Mouse (Mus musculus) v-Abl transformed pro-B cells (cell line): ENCODE data around the gene Slc25a10.

Experiments used
- in situ Hi-C, 2 experiments: fragments of 400-800 bp; cut with MboI; formaldehyde crosslinking; loops; one replicate each; pipeline ENCODE4 v1.15.1; 2025; ENCODE audit not compliant: unreplicated experiment in 2 of 2

Gene Slc25a10

DNA sequence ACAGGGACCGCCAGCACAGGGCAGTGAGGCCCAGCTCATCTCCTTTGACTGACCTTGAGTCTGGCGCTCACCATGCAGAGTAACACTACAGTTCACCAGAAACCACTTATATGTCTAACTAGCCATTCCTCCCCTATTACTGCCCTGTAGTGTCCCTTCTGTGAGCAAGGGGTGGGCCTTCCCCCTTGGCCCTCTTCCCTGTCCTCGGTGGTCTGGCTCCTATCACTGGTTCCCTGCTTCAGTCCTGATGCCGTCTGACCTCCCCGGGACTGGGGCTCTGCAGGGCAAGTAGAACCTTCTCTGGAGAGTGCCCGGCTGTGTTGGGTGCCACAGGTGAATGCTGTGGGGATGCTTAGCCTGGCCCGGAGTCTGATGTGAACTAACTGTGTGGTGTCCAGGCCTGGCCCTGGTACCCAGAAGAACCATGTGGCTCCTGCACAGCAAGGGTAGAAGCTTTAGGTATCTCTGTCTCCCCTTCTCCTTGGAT lies 8.1 kb upstream of the Slc25a10 start:
- in situ Hi-C loops, result loop anchor here (10.0 kb wide), 1 partner anchor 291 kb away; no protein-coding TSS in a partner anchor

DNA sequence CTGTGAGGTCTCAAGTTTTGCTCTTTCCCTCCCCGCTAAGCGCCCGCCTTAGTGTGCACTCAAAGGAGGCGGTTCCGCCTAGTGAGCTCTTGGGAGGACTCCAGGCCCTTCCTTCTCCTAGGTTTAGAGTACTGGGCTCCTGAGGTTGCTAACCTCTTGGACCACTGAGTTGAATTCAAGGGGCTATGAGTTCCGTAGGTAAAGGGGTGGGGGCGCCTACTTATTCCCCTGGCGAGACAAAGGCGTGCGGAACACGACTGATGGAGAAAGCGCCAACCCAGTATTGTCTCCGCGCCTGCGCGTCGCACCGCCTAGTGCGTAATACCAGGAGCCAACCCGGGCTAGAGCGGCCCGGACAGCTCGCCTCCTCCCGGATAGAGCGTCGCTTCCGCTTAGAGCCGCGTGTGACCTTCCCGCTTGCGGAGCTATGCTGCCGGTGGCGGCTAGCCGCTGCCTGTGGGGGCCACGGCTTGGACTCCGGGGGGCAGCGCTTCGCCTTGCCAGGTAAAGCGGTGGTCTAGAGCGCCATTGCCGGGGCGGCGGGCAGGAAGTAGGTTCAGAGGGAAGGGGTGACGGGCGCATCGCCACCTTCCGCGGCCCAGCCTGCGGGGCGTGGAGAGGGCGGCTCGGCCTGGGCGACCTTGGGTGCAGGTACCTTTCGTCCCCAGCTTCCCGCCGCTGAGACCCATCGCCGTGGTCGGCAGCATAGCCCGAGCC lies 7.2 kb upstream of the Slc25a10 start, which contains the start of gene Mrpl12:
TSS of gene Mrpl12 (plus strand) at position 349 of the 717 bp plus-strand sequence.
- in situ Hi-C loops, result loop anchor here (10.0 kb wide), 1 partner anchor 290 kb away; no protein-coding TSS in a partner anchor

GRCm38 (mm10) chr11:120485251-120485650 lies 6.4 kb upstream of the Slc25a10 start:
- in situ Hi-C loops, result loop anchor here (5.0 to 10.0 kb wide), 3 partner anchors 92 to 290 kb away; partner anchors contain the start of genes Cenpx (in 1 of the 2) and Lrrc45 (in 1 of the 2)

- in situ Hi-C loops, result loop anchor here (5.0 to 10.0 kb wide), 3 partner anchors 89 to 286 kb away; partner anchors contain the start of genes Cenpx (in 1 of the 2) and Lrrc45 (in 1 of the 2)
Measured at GRCm38 (mm10) chr11:120488516-120488915, 3.1 kb upstream of the Slc25a10 start.

DNA sequence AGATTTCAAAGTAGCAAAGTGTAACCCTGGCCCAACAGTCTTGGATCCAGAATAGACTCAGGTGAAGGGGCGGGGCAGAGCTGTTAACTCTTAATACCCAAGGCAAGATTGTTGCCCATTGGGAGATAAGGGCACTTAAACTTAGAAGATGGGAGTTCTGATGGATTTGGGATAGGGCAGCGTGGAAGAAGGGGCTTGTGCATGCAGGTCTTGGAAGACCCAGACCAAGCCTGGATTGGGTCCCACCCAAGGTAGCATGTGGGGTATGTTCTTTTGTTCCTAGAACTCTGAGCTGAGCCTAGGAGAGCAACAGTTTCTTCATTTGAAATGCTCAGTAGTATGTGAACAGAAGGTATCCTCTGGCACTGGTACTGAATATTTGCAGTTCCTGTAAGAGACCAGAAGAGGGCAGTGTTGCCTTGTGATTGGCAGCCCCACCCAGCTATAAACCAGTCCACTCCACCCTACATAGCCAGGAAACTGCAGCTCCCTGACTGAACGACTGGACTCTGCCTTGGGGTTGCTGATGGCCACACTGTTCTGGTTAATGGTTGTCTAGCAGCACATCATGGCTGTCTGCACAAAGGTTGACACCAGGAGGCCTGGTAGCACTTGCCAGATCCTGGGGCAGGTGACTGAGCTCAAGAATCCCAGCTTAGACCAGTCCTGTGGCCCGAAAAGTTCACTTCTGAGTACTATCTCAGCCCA lies 2.4 kb upstream of the Slc25a10 start:
- in situ Hi-C loops, result loop anchor here (5.0 to 10.0 kb wide), 3 partner anchors 88 to 286 kb away; partner anchors contain the start of genes Cenpx (in 1 of the 2) and Lrrc45 (in 1 of the 2)

GRCm38 (mm10) chr11:120490291-120491046 lies 1.2 kb upstream of the Slc25a10 start:
- in situ Hi-C loops, result no loop called here

DNA sequence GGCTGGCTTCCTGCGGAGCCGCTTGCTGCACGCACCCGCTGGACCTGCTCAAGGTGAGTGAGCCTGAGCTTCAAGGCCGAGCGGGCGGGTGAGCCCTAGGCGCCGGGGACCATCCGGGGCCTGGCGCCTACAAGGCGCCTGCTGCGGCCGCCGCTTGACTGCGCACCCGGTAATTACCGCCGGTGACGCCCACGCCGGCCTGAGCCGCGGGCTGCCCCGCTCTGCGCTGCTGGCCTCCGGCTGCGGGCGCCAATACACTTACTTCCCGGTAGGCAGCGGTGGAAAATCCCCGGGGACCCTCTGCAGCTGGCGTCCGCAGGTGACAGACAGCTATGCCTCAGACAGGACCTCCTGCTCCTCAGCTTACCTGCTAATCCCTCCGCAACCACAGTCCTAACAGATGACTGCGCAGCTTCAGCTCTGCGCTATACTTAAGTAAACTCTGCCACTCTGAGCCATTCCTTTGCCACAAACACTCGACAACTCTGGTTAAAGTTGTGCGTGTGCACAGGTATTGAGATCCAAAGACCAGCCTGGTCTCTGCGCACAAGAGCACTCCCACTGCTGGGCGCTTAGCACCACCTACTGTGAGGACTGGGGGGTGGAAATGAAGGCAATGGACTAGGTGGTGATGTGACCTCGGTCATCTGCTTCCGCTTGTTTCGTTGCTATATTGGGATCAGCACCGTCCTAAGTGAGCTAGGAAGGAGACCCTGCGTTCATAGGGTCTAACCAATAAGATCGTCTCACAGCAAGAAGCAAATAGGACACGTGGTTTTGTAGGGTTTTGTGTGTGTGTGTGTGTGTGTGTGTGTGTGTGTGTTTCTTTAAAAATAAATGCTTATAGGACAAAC lies 611 bp downstream of the Slc25a10 start:
- in situ Hi-C loops, result no loop called here

DNA sequence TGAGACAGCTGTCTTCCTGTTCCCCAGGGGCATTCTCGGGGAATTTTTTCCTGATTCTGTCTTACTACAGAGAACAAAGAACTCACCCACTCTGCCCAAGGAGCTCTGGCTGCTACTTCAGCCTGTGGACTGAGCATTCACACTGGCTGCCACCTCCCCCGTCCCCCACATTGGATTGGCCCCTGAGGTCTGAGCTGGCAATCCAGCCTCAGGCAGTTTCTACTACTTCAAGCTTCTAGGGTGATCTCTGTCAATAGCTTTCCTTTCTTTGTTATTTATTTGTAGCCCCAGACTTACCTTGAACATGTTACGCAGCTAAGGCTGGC lies 1.2 kb downstream of the Slc25a10 start:
- in situ Hi-C loops, result no loop called here

DNA sequence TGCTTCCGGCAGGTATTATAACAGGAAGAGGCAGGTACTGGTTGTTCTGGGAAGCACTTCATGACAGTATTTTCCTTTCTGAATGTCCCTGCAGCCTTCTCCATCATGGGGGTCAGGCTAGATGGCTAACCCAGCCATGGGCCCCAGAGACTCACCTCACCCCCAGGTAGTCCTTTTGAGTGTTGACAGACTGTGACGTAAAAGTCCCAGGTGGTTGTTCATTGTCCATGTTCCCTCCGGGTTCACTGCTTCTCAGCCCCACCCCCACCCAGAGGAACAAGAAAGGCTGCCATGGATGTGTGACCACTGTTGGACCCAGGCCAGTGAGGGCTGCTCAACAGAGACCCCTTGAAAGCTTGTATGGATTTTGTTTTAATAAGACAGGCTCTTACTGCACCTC lies 1.7 kb downstream of the Slc25a10 start:
- in situ Hi-C loops, result no loop called here

DNA sequence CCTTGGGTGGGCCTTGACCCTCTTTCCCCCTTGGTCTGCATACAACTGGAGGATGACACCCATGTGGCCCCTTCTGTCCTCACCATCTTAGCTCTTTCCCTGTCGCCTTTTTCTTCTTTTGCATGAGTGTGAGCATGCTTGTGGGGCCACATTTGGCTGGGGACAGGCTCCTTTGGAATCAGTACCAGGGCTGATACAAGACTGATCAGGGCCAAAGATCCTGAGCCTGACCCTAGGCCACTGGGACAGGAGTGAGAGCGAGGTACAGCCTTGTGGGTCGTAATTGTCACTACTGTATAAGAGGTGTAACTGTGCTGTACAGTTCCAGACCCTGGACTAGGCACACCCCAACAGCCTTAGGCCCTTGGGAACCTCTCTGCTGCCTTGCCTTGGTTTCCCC lies 2.3 kb downstream of the Slc25a10 start:
- in situ Hi-C loops, result no loop called here

DNA sequence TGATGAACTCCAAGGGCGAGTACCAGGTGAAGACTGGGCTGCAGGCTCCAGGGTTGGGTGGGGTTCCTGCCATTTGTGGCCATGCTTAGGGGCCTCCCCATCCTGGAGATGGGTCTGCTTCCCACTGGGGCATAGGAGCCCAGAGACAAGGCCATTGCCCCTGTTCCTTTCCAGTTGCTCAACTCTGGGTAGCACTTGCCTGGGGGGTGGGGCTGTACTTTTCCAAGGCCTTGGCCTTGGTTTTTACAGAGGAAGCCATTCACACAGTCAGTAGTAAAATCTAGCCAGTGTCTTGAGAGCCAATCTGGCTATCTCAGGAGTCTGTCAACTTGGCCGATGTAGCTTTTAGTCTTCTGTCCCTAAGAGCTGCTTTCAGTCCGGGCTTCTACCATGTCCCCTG lies 5.8 kb downstream of the Slc25a10 start:
- in situ Hi-C loops, result no loop called here

- in situ Hi-C loops, result no loop called here
Measured at GRCm38 (mm10) chr11:120498226-120498625, 6.6 kb downstream of the Slc25a10 start.

DNA sequence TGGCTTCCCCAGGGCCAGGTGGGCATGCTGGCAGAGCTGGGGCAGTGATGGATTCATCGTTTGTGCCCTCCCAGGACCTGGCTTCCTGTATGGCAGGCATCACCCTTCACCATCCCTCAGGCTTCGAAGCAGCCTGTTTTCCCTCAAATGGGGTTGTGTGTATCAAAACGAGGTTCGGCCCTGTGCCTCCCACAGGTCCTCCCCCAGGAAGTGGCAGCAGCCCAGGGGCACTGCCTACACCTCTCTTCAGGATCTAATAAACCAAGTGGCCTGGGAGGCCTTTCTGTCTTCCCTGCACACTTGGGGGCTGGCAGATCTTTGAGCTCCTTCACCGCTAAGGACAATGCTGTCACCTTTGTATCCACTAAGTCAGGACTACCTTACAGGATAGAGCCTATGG lies 7.3 kb downstream of the Slc25a10 start:
- in situ Hi-C loops, result no loop called here

DNA sequence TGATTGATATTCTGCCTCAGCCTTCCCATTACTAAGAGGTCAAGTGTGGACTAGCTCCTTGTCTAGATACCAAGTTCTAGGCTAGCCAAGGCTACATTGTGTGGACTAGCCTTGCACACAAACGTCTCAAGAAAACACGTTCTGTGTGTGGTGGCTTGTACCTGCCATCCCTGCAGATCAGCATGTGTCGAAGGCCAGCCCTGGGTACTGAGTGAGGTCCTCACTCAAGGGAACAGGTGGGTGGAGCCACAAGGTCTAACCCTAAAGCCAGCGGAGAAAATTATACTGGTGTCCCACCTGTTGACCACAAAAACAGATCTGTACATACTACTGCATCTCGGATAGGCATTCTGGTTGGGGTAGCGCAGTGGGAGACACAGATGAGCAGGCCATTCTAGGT lies 8.3 kb downstream of the Slc25a10 start:
- in situ Hi-C loops, result loop anchor here in 1 of 2 experiments (10.0 kb wide), 1 partner anchor 215 kb away; the partner anchor contains the start of genes Cenpx and Lrrc45

- in situ Hi-C loops, result loop anchor here in 1 of 2 experiments (10.0 kb wide), 1 partner anchor 214 kb away; the partner anchor contains the start of genes Cenpx and Lrrc45
Measured at GRCm38 (mm10) chr11:120500357-120500756, 8.7 kb downstream of the Slc25a10 start.

- in situ Hi-C loops, result loop anchor here in 1 of 2 experiments (10.0 kb wide), 1 partner anchor 214 kb away; the partner anchor contains the start of genes Cenpx and Lrrc45
Measured at GRCm38 (mm10) chr11:120501018-120501417, 9.4 kb downstream of the Slc25a10 start.

DNA sequence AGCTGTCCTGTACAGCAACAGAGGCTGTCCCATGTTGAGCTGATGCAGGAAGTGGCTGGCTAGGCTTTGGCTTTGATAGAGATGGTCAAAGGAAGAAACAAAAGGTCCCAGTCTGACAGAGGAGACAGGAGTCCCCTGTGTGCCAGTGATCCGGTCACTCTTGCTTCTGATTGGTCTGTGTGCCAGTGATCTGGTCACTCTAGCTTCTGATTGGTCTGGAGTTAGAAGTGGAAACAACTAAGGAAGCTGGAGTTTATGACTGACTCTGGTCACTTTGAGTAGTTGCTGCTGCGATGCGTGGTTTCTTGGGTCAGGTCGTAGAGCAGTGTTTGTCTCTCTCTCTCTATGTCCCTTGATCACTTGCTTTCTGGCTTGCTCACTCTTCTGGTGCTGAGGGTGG lies 10.1 kb downstream of the Slc25a10 start:
- in situ Hi-C loops, result loop anchor here in 1 of 2 experiments (10.0 kb wide), 1 partner anchor 213 kb away; the partner anchor contains the start of genes Cenpx and Lrrc45

- in situ Hi-C loops, result loop anchor here in 1 of 2 experiments (10.0 kb wide), 1 partner anchor 209 kb away; the partner anchor contains the start of genes Cenpx and Lrrc45
Measured at GRCm38 (mm10) chr11:120505661-120506060, 14.0 kb downstream of the Slc25a10 start.

- in situ Hi-C loops, result loop anchor here in 1 of 2 experiments (10.0 kb wide), 1 partner anchor 208 kb away; the partner anchor contains the start of genes Cenpx and Lrrc45
Measured at GRCm38 (mm10) chr11:120506899-120507298, 15.3 kb downstream of the Slc25a10 start.
